Mouse (Mus musculus): ENCODE results near the gene Ifne. TPM values are rescaled to one million over a fixed set of nuclear protein-coding genes. Genes with fewer than 3 reads are reported as not detected.

Gene Ifne
- polyA plus RNA-seq (2015; fragmentation: Nextera tagmentation; extraction: Ambion mirVana): not detected in 2 replicates

GRCm38 (mm10) chr4:88880101-88880500 lies at the start of gene Ifne:
Ifne (minus strand) TSS chr4:88880201.
- no peak for ATAC-seq (ENCODE audit: low read depth)
- WGBS (ENCODE audit: insufficient replicate concordance): 68% methylated on average over 8 of the region's 8 CpGs
- Histone ChIP-seq H3K4me2 (ENCODE audit: low read depth, low read length) (no peak within 1 kb of the TSS), H3K4me3 (ENCODE audit: low read depth, low read length) (no peak within 1 kb of the TSS), H3K9ac (ENCODE audit: low read depth, low read length) (no peak within 1 kb of the TSS), H3K36me3 (ENCODE audit: control insufficient read depth, insufficient read depth) (no peaks in the 10 kb centered on the region), H3K4me1 (ENCODE audit: control insufficient read depth, low read depth, low read length) (peaks cover 24% of the 10 kb centered on the region), H3K27me3 (ENCODE audit: control insufficient read depth, insufficient read depth, low read depth, low read length) (no peaks in the 10 kb centered on the region), H3K9me3 (replicated peaks; ENCODE audit: control insufficient read depth, low read length) (no peaks in the 10 kb centered on the region), H3K27ac (ENCODE audit: low read length) (no peak within 1 kb of the TSS)

- Histone ChIP-seq H3K9me3 (replicated peaks; ENCODE audit: control insufficient read depth, low read length) (peaks cover 2% of the 10 kb centered on the region; the same call in 1 of the 2 replicates), H3K4me1 (ENCODE audit: control insufficient read depth, low read depth, low read length) (no peaks in the 10 kb centered on the region), H3K4me2 (ENCODE audit: low read depth, low read length) (no peak overlapping the region), H3K36me3 (ENCODE audit: control insufficient read depth, insufficient read depth) (peaks cover 7% of the 10 kb centered on the region), H3K9ac (ENCODE audit: low read depth, low read length) (no peak overlapping the region), H3K27me3 (ENCODE audit: control insufficient read depth, insufficient read depth, low read depth, low read length) (no peaks in the 10 kb centered on the region), H3K4me3 (ENCODE audit: low read depth, low read length) (no peak overlapping the region), H3K27ac (ENCODE audit: low read length) (no peak overlapping the region; the same call in 1 of the 2 replicates)
- peak; percentile 47; the same call in 1 of the 2 replicates for ATAC-seq (ENCODE audit: low read depth)
- WGBS (ENCODE audit: insufficient replicate concordance): 74% methylated on average over 4 of the region's 4 CpGs
These were observed 48.5 kb upstream of the Ifne start for GRCm38 (mm10) chr4:88928341-88929102.

- H3K4me3 ChIP-seq (ENCODE audit: low read depth, low read length): no peak overlapping the region
- no peak overlapping the region for H3K27ac ChIP-seq (ENCODE audit: low read length)
- 75% methylated on average over 2 of the region's 2 CpGs for WGBS (ENCODE audit: insufficient replicate concordance)
- ATAC-seq (ENCODE audit: low read depth): no peak
- no peak overlapping the region for H3K9ac ChIP-seq (ENCODE audit: low read depth, low read length)
- peaks cover 2% of the 10 kb centered on the region; the same call in 1 of the 2 replicates for H3K9me3 ChIP-seq (replicated peaks; ENCODE audit: control insufficient read depth, low read length)
- no peak overlapping the region for H3K4me2 ChIP-seq (ENCODE audit: low read depth, low read length)
- no peaks in the 10 kb centered on the region for H3K4me1 ChIP-seq (ENCODE audit: control insufficient read depth, low read depth, low read length)
- H3K36me3 ChIP-seq (ENCODE audit: control insufficient read depth, insufficient read depth): peaks cover 7% of the 10 kb centered on the region
- no peaks in the 10 kb centered on the region for H3K27me3 ChIP-seq (ENCODE audit: control insufficient read depth, insufficient read depth, low read depth, low read length)
These were observed 47.8 kb upstream of the Ifne start for GRCm38 (mm10) chr4:88927850-88928249.

GRCm38 (mm10) chr4:88926637-88927036 lies 46.6 kb upstream of the Ifne start:
- no peak overlapping the region for H3K4me2 ChIP-seq (ENCODE audit: low read depth, low read length)
- WGBS (ENCODE audit: insufficient replicate concordance): 86% methylated on average over 1 of the region's 1 CpGs
- no peak overlapping the region for H3K9ac ChIP-seq (ENCODE audit: low read depth, low read length)

GRCm38 (mm10) chr4:88926082-88926481 lies 46.1 kb upstream of the Ifne start:
- no peak for ATAC-seq (ENCODE audit: low read depth)
- Histone ChIP-seq H3K4me3 (ENCODE audit: low read depth, low read length) (no peak overlapping the region), H3K9me3 (replicated peaks; ENCODE audit: control insufficient read depth, low read length) (peaks cover 2% of the 10 kb centered on the region; the same call in 1 of the 2 replicates), H3K27me3 (ENCODE audit: control insufficient read depth, insufficient read depth, low read depth, low read length) (no peaks in the 10 kb centered on the region), H3K36me3 (ENCODE audit: control insufficient read depth, insufficient read depth) (peaks cover 7% of the 10 kb centered on the region), H3K4me1 (ENCODE audit: control insufficient read depth, low read depth, low read length) (no peaks in the 10 kb centered on the region; the same call in 1 of the 2 replicates), H3K27ac (ENCODE audit: low read length) (no peak overlapping the region), H3K9ac (ENCODE audit: low read depth, low read length) (no peak overlapping the region), H3K4me2 (ENCODE audit: low read depth, low read length) (no peak overlapping the region)
- WGBS (ENCODE audit: insufficient replicate concordance): 78% methylated on average over 1 of the region's 1 CpGs

More at GRCm38 (mm10) chr4:88926637-88927036, 46.6 kb upstream of the Ifne start:
- H3K4me3 ChIP-seq (ENCODE audit: low read depth, low read length): no peak overlapping the region
- peaks cover 7% of the 10 kb centered on the region for H3K36me3 ChIP-seq (ENCODE audit: control insufficient read depth, insufficient read depth)
- H3K9me3 ChIP-seq (replicated peaks; ENCODE audit: control insufficient read depth, low read length): peaks cover 2% of the 10 kb centered on the region; the same call in 1 of the 2 replicates
- no peak overlapping the region for H3K27ac ChIP-seq (ENCODE audit: low read length)
- no peaks in the 10 kb centered on the region for H3K4me1 ChIP-seq (ENCODE audit: control insufficient read depth, low read depth, low read length)
- no peaks in the 10 kb centered on the region for H3K27me3 ChIP-seq (ENCODE audit: control insufficient read depth, insufficient read depth, low read depth, low read length)
- 0 out of 2 replicates have a peak, but pooled peaks have one; percentile 24 for ATAC-seq (ENCODE audit: low read depth)

- no peaks in the 10 kb centered on the region for H3K27me3 ChIP-seq (ENCODE audit: control insufficient read depth, insufficient read depth, low read depth, low read length)
- H3K4me2 ChIP-seq (ENCODE audit: low read depth, low read length): no peak overlapping the region
- peaks cover 7% of the 10 kb centered on the region for H3K36me3 ChIP-seq (ENCODE audit: control insufficient read depth, insufficient read depth)
- ATAC-seq (ENCODE audit: low read depth): no peak
- H3K4me1 ChIP-seq (ENCODE audit: control insufficient read depth, low read depth, low read length): no peaks in the 10 kb centered on the region; the same call in 1 of the 2 replicates
- H3K9ac ChIP-seq (ENCODE audit: low read depth, low read length): no peak overlapping the region
- H3K27ac ChIP-seq (ENCODE audit: low read length): no peak overlapping the region
- H3K9me3 ChIP-seq (replicated peaks; ENCODE audit: control insufficient read depth, low read length): peaks cover 2% of the 10 kb centered on the region; the same call in 1 of the 2 replicates
- 86% methylated on average over 2 of the region's 2 CpGs for WGBS (ENCODE audit: insufficient replicate concordance)
- H3K4me3 ChIP-seq (ENCODE audit: low read depth, low read length): no peak overlapping the region
These were observed 45.5 kb upstream of the Ifne start for GRCm38 (mm10) chr4:88925456-88925855.

- WGBS (ENCODE audit: insufficient replicate concordance): 75% methylated on average over 5 of the region's 5 CpGs
- Histone ChIP-seq H3K36me3 (ENCODE audit: control insufficient read depth, insufficient read depth) (peaks cover 7% of the 10 kb centered on the region), H3K4me3 (ENCODE audit: low read depth, low read length) (no peak overlapping the region)
These were observed 41.3 kb upstream of the Ifne start for GRCm38 (mm10) chr4:88921280-88921679.

GRCm38 (mm10) chr4:88917770-88918460 lies 37.9 kb upstream of the Ifne start:
- WGBS (ENCODE audit: insufficient replicate concordance): 60% methylated on average over 5 of the region's 5 CpGs
- no peak overlapping the region for H3K4me2 ChIP-seq (ENCODE audit: low read depth, low read length)
- H3K27me3 ChIP-seq (ENCODE audit: control insufficient read depth, insufficient read depth, low read depth, low read length): no peaks in the 10 kb centered on the region
- ATAC-seq (ENCODE audit: low read depth): no peak
- peaks cover 17% of the 10 kb centered on the region for H3K4me1 ChIP-seq (ENCODE audit: control insufficient read depth, low read depth, low read length)
- no peaks in the 10 kb centered on the region for H3K36me3 ChIP-seq (ENCODE audit: control insufficient read depth, insufficient read depth)
- no peak overlapping the region for H3K4me3 ChIP-seq (ENCODE audit: low read depth, low read length)
- no peak overlapping the region for H3K27ac ChIP-seq (ENCODE audit: low read length)
- H3K9ac ChIP-seq (ENCODE audit: low read depth, low read length): no peak overlapping the region
- H3K9me3 ChIP-seq (replicated peaks; ENCODE audit: control insufficient read depth, low read length): no peaks in the 10 kb centered on the region

More at GRCm38 (mm10) chr4:88921280-88921679, 41.3 kb upstream of the Ifne start:
- ATAC-seq (ENCODE audit: low read depth): no peak
- H3K27me3 ChIP-seq (ENCODE audit: control insufficient read depth, insufficient read depth, low read depth, low read length): no peaks in the 10 kb centered on the region
- H3K27ac ChIP-seq (ENCODE audit: low read length): no peak overlapping the region
- peaks cover 6% of the 10 kb centered on the region for H3K4me1 ChIP-seq (ENCODE audit: control insufficient read depth, low read depth, low read length)
- H3K9ac ChIP-seq (ENCODE audit: low read depth, low read length): no peak overlapping the region
- peaks cover 2% of the 10 kb centered on the region; the same call in 1 of the 2 replicates for H3K9me3 ChIP-seq (replicated peaks; ENCODE audit: control insufficient read depth, low read length)
- no peak overlapping the region for H3K4me2 ChIP-seq (ENCODE audit: low read depth, low read length)

Measured in liver, embryonic 16.5 days (tissue).